Mouse (Mus musculus): ENCODE data around the gene Gldc.

Gldc gene

GRCm38 (mm10) chr19:30158189-30158588 is 17.0 kb downstream of the Gldc start:
- no peak for DNase-seq (ENCODE audit: low spot score in 2 of 2)

DNA sequence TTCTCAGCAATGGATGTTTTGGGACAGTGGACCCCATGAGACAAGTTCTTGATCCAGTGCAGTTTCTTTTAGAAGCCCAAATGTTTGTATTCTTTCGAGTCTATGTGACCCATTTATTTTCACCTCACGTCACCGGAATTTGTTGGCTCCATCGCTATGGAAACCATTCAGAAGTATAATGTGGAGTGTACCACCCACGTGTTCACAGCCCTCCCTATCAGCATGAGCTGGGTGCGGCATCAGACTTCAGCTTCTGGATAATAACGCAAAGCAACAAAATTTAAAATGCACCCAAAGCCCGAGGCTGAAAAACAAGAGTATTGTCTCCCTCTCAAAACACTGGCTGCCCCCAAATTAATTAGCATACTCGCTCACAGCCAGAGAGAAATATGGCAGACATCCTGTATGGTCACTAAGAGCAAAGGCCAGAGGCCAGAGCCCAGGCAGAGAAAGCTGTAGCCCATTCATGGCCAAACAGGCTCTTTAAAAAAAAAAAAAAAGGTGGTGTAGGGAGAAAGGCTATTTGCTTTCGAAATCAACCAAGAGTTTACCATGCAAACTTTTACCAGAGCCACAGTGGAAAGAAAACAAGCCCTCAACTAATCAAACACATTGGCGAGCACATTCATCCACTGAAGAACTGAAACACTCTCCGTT is 18.1 kb downstream of the Gldc start:
- no peak for DNase-seq (ENCODE audit: low spot score in 2 of 2)

GRCm38 (mm10) chr19:30153729-30154128 is 21.5 kb downstream of the Gldc start:
- no peak for DNase-seq (ENCODE audit: low spot score in 2 of 2)

DNA sequence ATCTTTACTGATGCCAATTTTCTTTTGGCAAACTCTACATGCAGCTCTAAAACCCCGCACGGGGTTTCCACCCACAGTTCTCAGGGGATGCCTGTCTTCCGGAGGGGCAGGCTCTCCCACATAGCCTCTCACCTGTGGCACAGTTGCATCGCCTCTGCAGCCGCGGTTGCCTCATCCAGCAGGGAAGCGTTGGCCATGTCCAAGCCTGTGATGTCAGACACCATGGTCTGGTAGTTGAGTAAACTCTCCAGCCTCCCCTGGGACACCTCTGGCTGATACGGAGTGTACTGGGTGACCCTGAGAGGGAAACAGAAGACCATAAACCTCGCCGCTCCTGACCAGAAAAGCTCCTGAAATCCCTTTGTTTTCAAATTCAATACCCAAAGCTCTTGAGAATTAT is 23.9 kb downstream of the Gldc start:
- DNase-seq (ENCODE audit: low spot score in 2 of 2) = no peak

DNA sequence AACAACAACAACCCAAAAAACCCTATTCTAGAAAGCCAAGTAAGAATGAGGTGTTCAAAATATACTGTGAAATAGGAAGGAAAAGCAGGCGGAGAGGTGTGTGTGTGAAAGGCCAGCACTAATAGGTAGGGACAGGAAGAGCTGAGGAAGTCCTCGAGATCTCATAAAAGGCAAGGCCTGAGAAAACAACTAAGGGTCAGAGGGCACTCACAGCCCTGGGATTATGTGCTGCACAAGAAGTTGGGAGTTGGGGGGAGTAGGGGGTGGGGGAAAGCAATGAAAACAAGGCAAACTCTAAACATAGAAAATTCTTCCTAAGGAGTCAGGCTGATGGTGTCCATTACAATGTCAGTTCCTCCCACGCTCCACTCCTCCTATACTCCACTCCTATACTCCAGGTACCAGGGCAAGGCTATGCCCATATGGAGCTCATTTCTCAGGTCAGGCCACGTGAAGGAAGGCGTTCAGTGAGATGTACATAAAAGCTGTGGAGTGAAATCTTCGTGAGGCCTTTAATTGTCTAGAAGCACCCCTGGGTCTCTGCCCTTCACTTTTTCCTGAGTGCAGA is 25.9 kb downstream of the Gldc start:
- no peak for DNase-seq (ENCODE audit: low spot score in 2 of 2)

GRCm38 (mm10) chr19:30147306-30147705 is 27.9 kb downstream of the Gldc start:
- DNase-seq (ENCODE audit: low spot score in 2 of 2) = no peak

- no peak for DNase-seq (ENCODE audit: low spot score in 2 of 2)
Observed at GRCm38 (mm10) chr19:30146761-30147160, 28.5 kb downstream of the Gldc start.

DNA sequence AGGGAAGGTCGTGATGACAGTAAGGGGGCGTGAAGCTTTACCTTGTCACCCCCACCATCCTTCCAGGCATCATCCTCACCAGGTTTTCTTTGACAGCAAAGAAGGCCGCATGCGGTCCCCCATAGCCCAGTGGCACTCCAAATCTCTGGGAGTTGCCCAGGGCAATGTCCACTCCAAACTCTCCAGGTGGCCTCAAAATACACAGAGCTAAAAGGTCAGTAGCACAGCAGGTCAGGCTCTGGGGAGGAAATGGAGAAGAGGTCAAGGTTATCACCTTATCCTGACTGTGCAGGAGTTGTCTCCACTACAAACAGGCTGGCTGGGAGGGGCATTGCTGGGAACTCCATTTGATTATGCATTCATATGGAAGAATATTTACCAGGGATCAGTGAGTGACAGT is 30.1 kb downstream of the Gldc start:
- no peak for DNase-seq (ENCODE audit: low spot score in 2 of 2)

DNA sequence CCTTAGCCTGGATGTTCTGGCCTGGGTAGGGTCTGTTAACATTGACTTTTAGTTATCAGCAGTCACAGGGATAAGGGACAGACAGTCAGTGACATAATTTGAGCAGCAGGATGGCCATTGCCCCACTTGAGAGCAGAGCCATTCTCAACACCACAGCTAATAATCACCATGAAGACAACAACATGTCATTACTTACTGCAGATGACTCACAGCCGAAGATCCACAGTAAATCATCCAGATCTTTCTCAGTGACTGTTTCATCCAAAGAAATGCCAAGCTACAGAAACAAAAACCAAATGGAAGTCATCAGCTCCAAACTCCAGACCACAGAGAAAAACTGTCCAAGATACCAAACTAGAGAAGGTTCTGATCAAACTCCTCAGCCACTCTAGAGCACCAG is 38.9 kb downstream of the Gldc start:
- no peak for DNase-seq (ENCODE audit: low spot score in 2 of 2)

DNA sequence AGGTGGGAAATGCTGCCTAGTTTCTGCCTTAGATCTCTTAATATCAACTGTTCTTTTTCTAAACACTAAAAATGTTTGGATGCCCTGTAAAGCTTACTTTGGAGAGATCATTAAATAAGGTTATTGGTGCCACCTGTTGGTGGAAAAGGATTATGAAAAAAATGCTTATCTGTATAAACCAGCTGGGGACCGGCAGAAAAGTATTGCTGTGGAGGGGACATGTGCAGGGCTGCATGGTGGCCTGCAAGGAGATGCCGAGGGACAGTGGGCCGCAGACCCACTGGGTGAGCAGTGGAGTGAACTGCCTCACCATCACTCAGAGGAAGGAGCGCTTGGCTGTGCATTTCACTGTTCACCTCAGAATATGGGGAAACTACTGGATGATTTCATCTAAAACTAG is 47.1 kb downstream of the Gldc start:
- DNase-seq (ENCODE audit: low spot score in 2 of 2) = no peak

- DNase-seq (ENCODE audit: low spot score in 2 of 2) = no peak
Observed at GRCm38 (mm10) chr19:30125670-30126059, 49.6 kb downstream of the Gldc start.

- DNase-seq (ENCODE audit: low spot score in 2 of 2) = no peak
Observed at GRCm38 (mm10) chr19:30124999-30125669, 50.1 kb downstream of the Gldc start.

- DNase-seq (ENCODE audit: low spot score in 2 of 2) = no peak
Observed at GRCm38 (mm10) chr19:30118344-30119312, 56.6 kb downstream of the Gldc start.

DNA sequence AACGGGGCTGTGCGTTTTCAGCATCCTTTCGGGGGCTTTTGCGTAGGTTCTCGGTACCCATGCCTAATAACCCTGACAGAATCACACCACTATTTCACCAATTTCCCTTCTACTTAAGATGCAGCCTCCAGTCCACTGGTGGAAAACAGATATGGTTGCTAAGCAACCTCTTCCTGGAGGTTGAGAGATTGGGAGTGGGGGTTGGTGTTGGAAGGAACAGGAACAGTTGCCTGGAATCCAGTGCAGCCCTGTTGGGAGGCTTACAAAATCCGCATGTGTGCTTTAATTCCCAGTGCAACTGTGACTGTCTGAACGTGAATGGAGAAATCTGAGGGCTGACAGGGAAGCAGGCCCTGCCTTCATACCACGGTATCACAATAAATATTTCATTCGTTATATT is 57.5 kb downstream of the Gldc start:
- no peak for DNase-seq (ENCODE audit: low spot score in 2 of 2)

DNA sequence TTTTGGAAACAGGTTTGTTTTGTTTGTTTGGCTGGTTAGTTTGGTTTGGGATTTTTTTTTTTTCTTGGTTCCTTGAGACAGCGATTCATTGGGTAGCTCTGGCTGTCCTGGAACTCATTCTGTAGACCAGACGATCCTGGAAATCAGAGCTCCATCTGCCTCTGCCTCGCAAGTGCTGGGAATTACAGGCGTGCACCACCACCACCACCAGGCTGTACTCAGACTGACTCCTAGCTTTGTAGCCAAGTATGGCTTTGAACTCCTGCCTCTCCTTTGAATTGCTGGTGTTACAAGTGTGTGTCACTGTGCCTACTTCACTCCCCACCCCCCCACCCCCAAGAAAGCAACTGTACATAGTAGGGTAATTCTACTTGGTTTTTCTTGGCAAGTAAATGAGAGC is 58.0 kb downstream of the Gldc start:
- no peak for DNase-seq (ENCODE audit: low spot score in 2 of 2)

DNA sequence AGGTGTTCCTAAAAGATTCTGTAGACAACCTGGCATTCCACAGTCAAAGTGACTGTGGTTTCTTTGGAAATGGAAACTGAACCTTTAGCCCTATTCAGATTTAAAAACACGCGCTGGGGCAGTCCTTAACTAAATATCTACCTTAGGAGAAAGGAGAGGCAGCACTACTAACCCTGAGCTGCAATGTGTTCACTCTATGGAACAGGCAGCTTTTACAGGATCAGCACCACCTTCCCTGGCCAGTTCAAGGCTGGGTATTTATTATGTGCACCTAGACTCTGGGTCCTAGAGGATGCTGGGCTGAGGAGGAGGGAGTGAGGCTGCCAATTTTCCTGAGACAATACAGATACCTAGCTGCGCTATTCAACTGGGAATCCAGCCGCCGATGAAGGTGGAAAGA is 59.6 kb downstream of the Gldc start:
- no peak for DNase-seq (ENCODE audit: low spot score in 2 of 2)

GRCm38 (mm10) chr19:30114919-30115441 is 60.2 kb downstream of the Gldc start:
- DNase-seq (ENCODE audit: low spot score in 2 of 2) = no peak

- no peak for DNase-seq (ENCODE audit: low spot score in 2 of 2)
Observed at GRCm38 (mm10) chr19:30112961-30113688, 62.1 kb downstream of the Gldc start.

DNA sequence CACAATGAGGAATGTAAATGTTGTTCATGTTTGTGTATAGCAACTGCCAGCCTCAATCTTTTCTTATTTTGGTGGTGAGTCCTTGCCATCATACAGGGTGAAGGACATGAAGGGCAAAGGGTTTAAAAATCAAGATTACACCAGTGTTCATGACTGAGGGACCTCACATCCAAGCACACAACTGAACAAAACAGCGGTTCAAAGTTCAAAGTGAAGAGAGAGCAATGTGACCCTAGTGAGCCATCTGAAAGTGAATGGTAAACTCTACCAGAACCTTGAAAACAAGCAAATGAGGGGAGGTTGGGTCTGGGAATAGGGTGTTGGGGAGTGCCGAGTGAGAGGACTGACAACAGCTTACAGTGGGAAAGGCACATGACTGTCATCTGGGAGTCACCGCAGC is 63.8 kb downstream of the Gldc start:
- DNase-seq (ENCODE audit: low spot score in 2 of 2) = no peak

DNA sequence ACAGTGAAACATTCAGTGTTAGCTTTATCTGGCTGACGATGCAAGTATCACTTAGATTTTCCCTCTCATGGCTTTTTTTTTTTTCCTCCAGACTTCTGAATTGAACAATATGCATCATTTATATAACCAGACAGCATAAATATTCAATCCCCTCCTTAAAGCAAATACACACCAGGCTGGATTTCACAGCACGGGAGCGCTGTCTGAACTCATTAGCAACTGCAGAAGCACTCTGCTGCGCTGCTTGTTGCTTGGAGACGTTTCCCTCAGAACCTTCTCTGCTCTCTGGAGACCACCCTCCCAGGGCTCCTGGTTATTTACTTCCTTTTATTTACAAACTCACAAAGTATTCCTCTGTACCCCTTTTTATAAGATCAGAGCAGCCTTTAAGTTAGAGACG is 66.1 kb downstream of the Gldc start:
- DNase-seq (ENCODE audit: low spot score in 2 of 2) = no peak

DNA sequence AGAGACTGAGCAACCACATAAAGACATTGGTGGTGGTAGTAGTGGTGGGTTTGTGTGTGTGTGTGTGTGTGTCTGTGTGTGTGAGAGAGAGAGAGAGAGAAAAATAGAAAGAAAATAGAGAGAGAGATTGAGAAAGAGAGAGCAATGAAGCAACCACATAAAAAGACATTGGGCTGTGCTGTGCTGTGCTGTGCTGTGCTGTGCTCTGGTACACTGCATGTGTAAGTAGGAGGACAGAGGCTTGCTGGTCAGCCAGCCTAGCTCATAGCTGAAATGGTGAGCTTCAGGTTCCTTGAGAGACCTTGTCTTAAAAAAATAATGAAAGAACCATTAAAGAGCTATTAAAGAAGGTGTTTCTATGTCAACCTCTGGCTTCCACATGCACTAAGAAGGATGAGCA is 66.6 kb downstream of the Gldc start:
- DNase-seq (ENCODE audit: low spot score in 2 of 2) = no peak
